Mouse (Mus musculus): ENCODE results near the gene Zfp593. TPM values are rescaled to one million over a fixed set of nuclear protein-coding genes. Genes with fewer than 3 reads are reported as not detected.
"Not testable (repeated sequence)": the region's sequence is repeated elsewhere in the genome, so short reads cannot be mapped to it uniquely, and the experiment has no call there.

The Zfp593 gene
- 13.4 and 16.2 TPM in 2 replicates for total RNA-seq (2014; fragmentation: Nextera tagmentation)
- total RNA-seq (2017): 9.4 and 18.7 TPM in 2 replicates

- peak; percentile 85 for ATAC-seq (replicated peaks; ENCODE audit: poor library complexity, severe bottlenecking)
These were observed at the start of gene Zfp593 for GRCm38 (mm10) chr4:134245148-134245843. Gene Zfp593, minus strand, starts transcription at chr4:134245592.

GRCm38 (mm10) chr4:134293692-134294163, 48.3 kb upstream of the Zfp593 start:
- no peak for ATAC-seq (replicated peaks; ENCODE audit: poor library complexity, severe bottlenecking)

- no peak for ATAC-seq (replicated peaks; ENCODE audit: poor library complexity, severe bottlenecking)
These were observed 47.8 kb upstream of the Zfp593 start for GRCm38 (mm10) chr4:134293061-134293691.

- peak; percentile 31; the same call in 1 of the 2 replicates for ATAC-seq (replicated peaks; ENCODE audit: poor library complexity, severe bottlenecking)
These were observed 46.7 kb upstream of the Zfp593 start for GRCm38 (mm10) chr4:134292067-134292466.

- peak; percentile 71 for ATAC-seq (replicated peaks; ENCODE audit: poor library complexity, severe bottlenecking)
These were observed 43.2 kb upstream of the Zfp593 start for GRCm38 (mm10) chr4:134288397-134289256.

- peak; percentile 43 for ATAC-seq (replicated peaks; ENCODE audit: poor library complexity, severe bottlenecking)
These were observed 42.2 kb upstream of the Zfp593 start, which contains the start of gene Pdik1l for GRCm38 (mm10) chr4:134287575-134288025. Gene Pdik1l, minus strand, starts transcription at chr4:134287895.

- peak; percentile 63 for ATAC-seq (replicated peaks; ENCODE audit: poor library complexity, severe bottlenecking)
These were observed 41.8 kb upstream of the Zfp593 start for GRCm38 (mm10) chr4:134287168-134287564.

- peak; percentile 23 for ATAC-seq (replicated peaks; ENCODE audit: poor library complexity, severe bottlenecking)
These were observed 41.1 kb upstream of the Zfp593 start for GRCm38 (mm10) chr4:134286226-134287167.

- no peak for ATAC-seq (replicated peaks; ENCODE audit: poor library complexity, severe bottlenecking)
These were observed 39.5 kb upstream of the Zfp593 start for GRCm38 (mm10) chr4:134284942-134285341.

GRCm38 (mm10) chr4:134273417-134274345, 28.3 kb upstream of the Zfp593 start:
- peak; percentile 66 for ATAC-seq (replicated peaks; ENCODE audit: poor library complexity, severe bottlenecking)

- peak; percentile 42; the same call in 1 of the 2 replicates for ATAC-seq (replicated peaks; ENCODE audit: poor library complexity, severe bottlenecking)
These were observed 27.5 kb upstream of the Zfp593 start for GRCm38 (mm10) chr4:134272731-134273416.

- ATAC-seq (replicated peaks; ENCODE audit: poor library complexity, severe bottlenecking): no peak
These were observed 26.6 kb upstream of the Zfp593 start for GRCm38 (mm10) chr4:134271979-134272378.

GRCm38 (mm10) chr4:134269622-134270021, 24.2 kb upstream of the Zfp593 start:
- not testable (repeated sequence) for ATAC-seq (replicated peaks; ENCODE audit: poor library complexity, severe bottlenecking)

- no peak for ATAC-seq (replicated peaks; ENCODE audit: poor library complexity, severe bottlenecking)
These were observed 22.8 kb upstream of the Zfp593 start for GRCm38 (mm10) chr4:134268102-134268655.

GRCm38 (mm10) chr4:134265860-134266585, 20.6 kb upstream of the Zfp593 start:
- no peak for ATAC-seq (replicated peaks; ENCODE audit: poor library complexity, severe bottlenecking)

- peak; percentile 44; the same call in 1 of the 2 replicates for ATAC-seq (replicated peaks; ENCODE audit: poor library complexity, severe bottlenecking)
These were observed 17.8 kb upstream of the Zfp593 start for GRCm38 (mm10) chr4:134263191-134263590.

GRCm38 (mm10) chr4:134258354-134258753, 13.0 kb upstream of the Zfp593 start:
- ATAC-seq (replicated peaks; ENCODE audit: poor library complexity, severe bottlenecking): peak; percentile 69
